Mouse (Mus musculus) neural tube, embryonic 14.5 days (tissue): ENCODE measurements around the gene Sec14l4. TPM values are rescaled to one million over a fixed set of nuclear protein-coding genes. Genes with fewer than 3 reads are reported as not detected.

Experiments used
- ATAC-seq: fragments of 200-750 bp; cut with Nextera tagmentation; 2 replicates; pipeline ENCODE4 v1.8.0; 2017; ENCODE audit warnings: low read depth, mild to moderate bottlenecking, moderate TSS enrichment, moderate library complexity
- H3K27ac ChIP-seq: fragments of 300-500 bp; sonication (generic); 2 replicates; pipeline ENCODE4 v1.5.1; 2014; ENCODE audit warnings: low read depth, mild to moderate bottlenecking, control low read depth, low read length, moderate library complexity, mixed read lengths
- H3K27me3 ChIP-seq: fragments of 300-500 bp; sonication (generic); 2 replicates; pipeline ENCODE4 v1.6.1; 2014; ENCODE audit warnings: low read length; ENCODE audit not compliant: control insufficient read depth, insufficient read depth
- H3K36me3 ChIP-seq: fragments of 300-500 bp; sonication (generic); 2 replicates; pipeline ENCODE4 v1.6.1; 2014; ENCODE audit warnings: low read length, mixed read lengths; ENCODE audit not compliant: control insufficient read depth, insufficient read depth
- H3K4me1 ChIP-seq: fragments of 300-500 bp; sonication (generic); 2 replicates; pipeline ENCODE4 v1.6.1; 2014; ENCODE audit warnings: low read length; ENCODE audit not compliant: control insufficient read depth, insufficient read depth
- H3K4me2 ChIP-seq: fragments of 300-500 bp; sonication (generic); 2 replicates; pipeline ENCODE4 v1.6.1; 2014; ENCODE audit warnings: mild to moderate bottlenecking, low read depth, low read length, control low read depth
- H3K4me3 ChIP-seq: fragments of 300-500 bp; sonication (generic); 2 replicates; pipeline ENCODE4 v1.5.1; 2014; ENCODE audit warnings: low read depth, low read length, control low read depth, mixed read lengths
- H3K9ac ChIP-seq: fragments of 300-500 bp; sonication (generic); replicated peaks from 2 replicates; pipeline ENCODE4 v1.6.1; 2014; ENCODE audit warnings: low read depth, mild to moderate bottlenecking, control low read depth, low read length, mixed read lengths
- H3K9me3 ChIP-seq: fragments of 300-500 bp; sonication (generic); 2 replicates; pipeline ENCODE4 v1.6.1; 2016; ENCODE audit warnings: low read length; ENCODE audit not compliant: control insufficient read depth
- WGBS: fragments of 180-500 bp; shearing (Covaris S2); extraction: QIAGEN DNeasy Blood & Tissue Kit; methylation state at CpG from one replicate; pipeline ENCODE4 v1.1.7; 2014; 5-methylcytosine and 5-hydroxymethylcytosine counted together
- polyA plus RNA-seq: library from polyadenylated mRNA; unstranded; fragments of >200 nt; fragmentation: Nextera tagmentation; extraction: Ambion mirVana; gene quantifications from 2 replicates; pipeline ENCODE4 v1.2.1, GENCODE M21; 2014

The Sec14l4 gene
- polyA plus RNA-seq, 1 experiment from 2014 or later, result not detected

DNA sequence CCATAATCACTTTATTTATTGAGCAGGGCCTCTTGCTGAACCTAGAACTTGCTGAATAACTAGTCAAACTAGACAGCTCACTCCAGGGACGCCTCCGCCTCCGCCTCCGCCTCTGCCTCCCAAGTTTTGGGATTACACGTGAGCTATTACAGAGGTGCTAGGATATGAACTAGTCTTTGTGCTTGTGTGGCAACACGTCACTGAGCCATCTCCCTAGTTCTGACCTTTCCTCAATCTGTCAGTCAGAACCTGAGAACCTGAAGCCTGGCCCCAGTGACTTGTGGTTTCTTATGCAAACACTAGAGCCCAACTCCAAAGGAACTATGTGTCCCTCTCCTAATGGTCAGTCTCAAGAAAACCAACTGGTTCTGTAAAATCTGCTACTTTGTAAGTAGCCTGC, 4.7 kb downstream of the Sec14l4 start:
- ATAC-seq, result no peak
- H3K36me3 ChIP-seq, result no peaks in the 10 kb centered on the region
- WGBS, result 91% methylated on average over 6 of the region's 6 CpGs
- H3K4me3 ChIP-seq, result no peak overlapping the region
- H3K4me2 ChIP-seq, result no peak overlapping the region
- H3K4me1 ChIP-seq, result no peaks in the 10 kb centered on the region
- no peaks in the 10 kb centered on the region for H3K27me3 ChIP-seq
- no peaks in the 10 kb centered on the region for H3K9me3 ChIP-seq
- H3K27ac ChIP-seq, result no peak overlapping the region
- no peak overlapping the region for H3K9ac ChIP-seq

DNA sequence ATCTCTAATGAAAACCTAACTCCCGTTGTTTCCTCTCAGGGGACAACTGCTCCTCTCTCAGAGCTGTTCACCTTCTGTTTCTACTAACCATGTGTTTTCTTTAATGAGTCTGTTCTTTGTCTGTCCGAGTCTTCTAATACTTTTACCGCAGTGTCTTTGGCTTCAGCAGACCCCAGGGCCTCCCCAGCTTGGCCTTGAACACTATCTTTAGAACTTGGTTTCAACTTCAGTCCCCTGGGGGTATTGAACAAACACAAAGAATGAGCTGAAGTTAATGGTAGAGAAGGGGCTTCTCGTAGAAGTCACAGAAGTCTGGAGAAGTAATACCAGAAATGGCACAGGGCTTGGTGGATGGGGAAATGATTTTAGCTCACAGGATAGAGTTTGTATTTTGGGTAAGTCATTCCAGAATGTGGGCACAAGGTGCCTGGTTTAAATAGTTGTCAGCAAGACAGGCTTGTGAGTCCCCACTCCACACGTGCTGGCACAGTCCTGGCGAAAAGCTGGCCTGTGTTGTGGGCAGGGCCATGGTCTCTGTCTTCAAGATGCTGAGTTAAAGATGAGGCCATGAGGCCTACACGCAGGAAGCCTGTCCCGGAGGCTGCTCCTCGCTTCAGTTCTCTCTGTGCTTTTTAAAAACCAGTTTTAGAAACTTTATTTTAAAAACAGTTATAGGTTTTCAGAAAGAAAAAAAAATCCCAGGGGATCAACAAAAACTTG, 5.3 kb downstream of the Sec14l4 start:
- Histone ChIP-seq H3K27ac (no peak overlapping the region), H3K4me1 (no peaks in the 10 kb centered on the region), H3K27me3 (no peaks in the 10 kb centered on the region), H3K9me3 (no peaks in the 10 kb centered on the region), H3K36me3 (no peaks in the 10 kb centered on the region), H3K4me3 (no peak overlapping the region), H3K4me2 (no peak overlapping the region), H3K9ac (no peak overlapping the region)
- WGBS, result 74% methylated on average over 9 of the region's 9 CpGs
- ATAC-seq, result no peak

- no peaks in the 10 kb centered on the region for H3K27me3 ChIP-seq
- H3K36me3 ChIP-seq, result no peaks in the 10 kb centered on the region
- H3K9me3 ChIP-seq, result no peaks in the 10 kb centered on the region
- H3K4me1 ChIP-seq, result no peaks in the 10 kb centered on the region
- no peak for ATAC-seq
- no peak overlapping the region for H3K4me3 ChIP-seq
- H3K27ac ChIP-seq, result no peak overlapping the region
- H3K9ac ChIP-seq, result no peak overlapping the region
- 93% methylated on average over 4 of the region's 4 CpGs for WGBS
- no peak overlapping the region for H3K4me2 ChIP-seq
These were observed 8.7 kb downstream of the Sec14l4 start for GRCm38 (mm10) chr11:4039951-4040350.

GRCm38 (mm10) chr11:4041123-4041625, 9.9 kb downstream of the Sec14l4 start:
- H3K4me2 ChIP-seq, result no peak overlapping the region
- no peaks in the 10 kb centered on the region for H3K9me3 ChIP-seq
- 83% methylated on average over 6 of the region's 6 CpGs for WGBS

DNA sequence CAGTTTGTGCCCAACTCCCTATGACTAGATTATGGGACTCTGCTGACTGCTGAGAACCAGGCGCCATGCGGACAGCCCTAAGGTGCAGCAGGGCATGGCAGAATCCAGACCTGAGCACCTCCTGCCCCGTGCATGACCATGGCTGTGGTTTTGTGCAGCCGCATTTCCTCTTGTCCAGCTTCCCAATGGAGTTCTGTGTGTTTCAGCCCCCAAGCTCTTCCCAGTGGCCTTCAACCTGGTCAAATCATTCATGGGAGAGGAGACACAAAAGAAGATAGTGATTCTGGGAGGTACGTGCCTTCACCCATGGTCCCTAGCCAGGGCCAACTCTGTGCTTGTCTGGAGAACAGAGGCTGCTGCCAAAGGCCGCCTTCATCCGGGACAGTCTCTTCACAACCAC, 11.8 kb downstream of the Sec14l4 start:
- H3K9ac ChIP-seq, result no peak overlapping the region
- H3K36me3 ChIP-seq, result no peaks in the 10 kb centered on the region
- no peak overlapping the region for H3K4me2 ChIP-seq
- no peaks in the 10 kb centered on the region for H3K4me1 ChIP-seq
- H3K27me3 ChIP-seq, result no peaks in the 10 kb centered on the region
- no peak overlapping the region for H3K4me3 ChIP-seq
- no peak overlapping the region for H3K27ac ChIP-seq
- H3K9me3 ChIP-seq, result no peaks in the 10 kb centered on the region
- 89% methylated on average over 7 of the region's 7 CpGs for WGBS
- no peak for ATAC-seq

More at GRCm38 (mm10) chr11:4041123-4041625, 9.9 kb downstream of the Sec14l4 start:
- H3K4me3 ChIP-seq, result no peak overlapping the region
- no peak overlapping the region for H3K9ac ChIP-seq
- H3K27me3 ChIP-seq, result no peaks in the 10 kb centered on the region
- H3K4me1 ChIP-seq, result no peaks in the 10 kb centered on the region
- no peak overlapping the region for H3K27ac ChIP-seq
- no peak for ATAC-seq
- no peaks in the 10 kb centered on the region for H3K36me3 ChIP-seq

GRCm38 (mm10) chr11:4046526-4046925, 15.3 kb downstream of the Sec14l4 start:
- 70% methylated on average over 5 of the region's 5 CpGs for WGBS
- Histone ChIP-seq H3K9me3 (no peaks in the 10 kb centered on the region), H3K27me3 (no peaks in the 10 kb centered on the region), H3K27ac (no peak overlapping the region), H3K36me3 (no peaks in the 10 kb centered on the region), H3K4me2 (no peak overlapping the region), H3K4me1 (no peaks in the 10 kb centered on the region), H3K9ac (no peak overlapping the region), H3K4me3 (no peak overlapping the region)
- no peak for ATAC-seq

- Histone ChIP-seq H3K27me3 (no peaks in the 10 kb centered on the region), H3K4me2 (no peak overlapping the region), H3K4me3 (no peak overlapping the region), H3K27ac (no peak overlapping the region), H3K4me1 (no peaks in the 10 kb centered on the region), H3K36me3 (no peaks in the 10 kb centered on the region), H3K9me3 (no peaks in the 10 kb centered on the region), H3K9ac (no peak overlapping the region)
- ATAC-seq, result no peak
- WGBS, result 98% methylated on average over 2 of the region's 2 CpGs
These were observed 16.5 kb downstream of the Sec14l4 start for GRCm38 (mm10) chr11:4047766-4048165.

GRCm38 (mm10) chr11:4048438-4048837, 17.2 kb downstream of the Sec14l4 start:
- Histone ChIP-seq H3K27me3 (no peaks in the 10 kb centered on the region), H3K9me3 (no peaks in the 10 kb centered on the region), H3K27ac (no peak overlapping the region), H3K4me2 (no peak overlapping the region), H3K4me1 (no peaks in the 10 kb centered on the region), H3K4me3 (no peak overlapping the region), H3K9ac (no peak overlapping the region), H3K36me3 (no peaks in the 10 kb centered on the region)
- ATAC-seq, result no peak
- WGBS, result 87% methylated on average over 6 of the region's 6 CpGs

DNA sequence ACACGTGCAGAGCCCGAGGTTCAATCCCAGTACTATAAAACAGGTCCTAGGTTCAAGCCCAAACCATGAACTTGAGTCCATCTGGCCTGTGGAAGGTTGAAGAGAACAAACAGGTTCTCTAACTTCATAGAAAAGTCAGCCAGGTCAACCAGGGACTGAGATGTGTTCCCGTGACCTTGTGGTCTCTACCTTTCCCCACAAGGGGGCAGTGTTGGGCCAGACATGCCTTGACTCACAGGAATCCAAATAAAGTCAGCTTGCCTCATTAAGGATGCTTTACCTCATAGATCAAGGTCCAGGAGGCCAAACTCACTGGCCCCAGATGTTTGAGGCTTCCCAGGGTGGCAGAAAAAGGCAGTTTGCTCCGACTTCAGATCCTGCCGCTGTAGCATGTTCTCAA, 22.3 kb downstream of the Sec14l4 start:
- Histone ChIP-seq H3K9me3 (no peaks in the 10 kb centered on the region), H3K36me3 (no peaks in the 10 kb centered on the region), H3K27me3 (no peaks in the 10 kb centered on the region), H3K4me3 (no peak overlapping the region), H3K27ac (no peak overlapping the region), H3K9ac (no peak overlapping the region), H3K4me2 (no peak overlapping the region), H3K4me1 (no peaks in the 10 kb centered on the region)
- ATAC-seq, result no peak
- 21% methylated on average over 5 of the region's 5 CpGs for WGBS
